20 mouse cellular contexts compared by ENCODE assay signal in the genomic region with DNA sequence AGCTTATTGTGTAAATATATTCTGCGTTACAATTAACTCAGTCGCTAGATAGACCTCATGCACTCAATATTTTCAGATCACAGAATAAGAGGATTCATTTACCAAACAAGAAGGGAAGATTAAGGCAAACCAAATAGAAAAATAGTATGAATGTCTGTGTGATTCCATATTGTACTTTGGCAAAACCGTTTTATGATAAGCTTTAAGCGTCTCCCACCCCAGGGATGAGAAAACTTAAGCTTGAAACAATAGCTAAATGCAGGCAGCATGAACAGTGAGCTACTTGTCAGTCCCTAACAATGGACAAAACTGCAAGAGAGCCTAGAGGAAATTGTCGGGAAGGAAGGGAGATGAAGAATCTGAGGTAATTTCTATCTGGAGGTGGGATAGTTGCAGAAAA.
DNase-seq lines count a peak whose midpoint lies in the region; ATAC-seq and TF ChIP-seq lines count a peak whose summit lies in the region.
"Had no signal": no experiment of that assay in that cellular context is flagged by ENCODE, and none has a peak within 500 bp of the region (broad histone marks: within the 10 kb centered on the region; RNA-seq: fewer than 3 reads in every experiment).

No protein-coding gene starts in this region.

- ATAC-seq in midbrain, embryonic 12.5 days (ENCODE audit: low FRiP score, low read depth): no peak
- ATAC-seq in midbrain, embryonic 11.5 days (ENCODE audit: low FRiP score): no peak
- ATAC-seq in hindbrain, embryonic 12.5 days (ENCODE audit: low FRiP score): no peak
- no peak for ATAC-seq in hindbrain, embryonic 16.5 days
- no peak for ATAC-seq in midbrain, postnatal 0 days (ENCODE audit: low FRiP score)
- ATAC-seq: intestine, postnatal 0 days; Patski had no signal

- peaks cover 20% of the 10 kb centered on the region for H3K4me1 ChIP-seq in midbrain, embryonic 12.5 days
- H3K4me1 ChIP-seq in midbrain, embryonic 11.5 days (ENCODE audit: control insufficient read depth, insufficient read depth, low read length): peaks cover 17% of the 10 kb centered on the region
- peaks cover 12% of the 10 kb centered on the region for H3K4me1 ChIP-seq in hindbrain, embryonic 12.5 days
- H3K4me1 ChIP-seq in hindbrain, embryonic 16.5 days (ENCODE audit: control insufficient read depth, insufficient read depth, low read depth, low read length): peaks cover 2% of the 10 kb centered on the region; the same call in 1 of the 2 replicates
- no peaks in the 10 kb centered on the region; the same call in 1 of the 2 replicates for H3K4me1 ChIP-seq in midbrain, postnatal 0 days (ENCODE audit: insufficient read depth, low read length)
- H3K4me1 ChIP-seq: liver, embryonic 15.5 days; lung, embryonic 15.5 days had no signal

- TF ChIP-seq CTCF in midbrain, postnatal 0 days (IDR thresholded peaks at IDR 0.05): no peak

- H3K4me3 ChIP-seq in midbrain, embryonic 12.5 days: no peak overlapping the region
- H3K4me3 ChIP-seq in midbrain, embryonic 11.5 days (ENCODE audit: low read depth, low read length): no peak overlapping the region
- no peak overlapping the region for H3K4me3 ChIP-seq in hindbrain, embryonic 12.5 days
- no peak overlapping the region for H3K4me3 ChIP-seq in hindbrain, embryonic 16.5 days (ENCODE audit: low read length)
- no peak overlapping the region for H3K4me3 ChIP-seq in midbrain, postnatal 0 days (ENCODE audit: low read depth, low read length)
- H3K4me3 ChIP-seq: erythroblast, embryonic 14.5 days; heart, embryonic 10.5 days; heart, embryonic 15.5 days; limb, embryonic 12.5 days; liver, embryonic 15.5 days; lung, embryonic 15.5 days had no signal

- no peaks in the 10 kb centered on the region for H3K27me3 ChIP-seq in midbrain, embryonic 12.5 days
- H3K27me3 ChIP-seq in midbrain, embryonic 11.5 days (ENCODE audit: control insufficient read depth, insufficient read depth, low read length): no peaks in the 10 kb centered on the region
- H3K27me3 ChIP-seq in hindbrain, embryonic 12.5 days: no peaks in the 10 kb centered on the region
- H3K27me3 ChIP-seq in hindbrain, embryonic 16.5 days (replicated peaks; ENCODE audit: control insufficient read depth, insufficient read depth, low read length): no peaks in the 10 kb centered on the region
- no peaks in the 10 kb centered on the region for H3K27me3 ChIP-seq in midbrain, postnatal 0 days (ENCODE audit: insufficient read depth, low read length)
- H3K27me3 ChIP-seq: heart, embryonic 15.5 days; limb, embryonic 12.5 days; liver, embryonic 15.5 days; lung, embryonic 15.5 days had no signal

- WGBS in midbrain, embryonic 12.5 days: 31% methylated on average over 5 of the region's 5 CpGs
- 44% methylated on average over 5 of the region's 5 CpGs for WGBS in midbrain, embryonic 11.5 days
- 60% methylated on average over 5 of the region's 5 CpGs for WGBS in hindbrain, embryonic 12.5 days
- WGBS in hindbrain, embryonic 16.5 days: 41% methylated on average over 5 of the region's 5 CpGs
- 31% methylated on average over 5 of the region's 5 CpGs for WGBS in midbrain, postnatal 0 days

- DNase-seq in midbrain, embryonic 11.5 days (ENCODE audit: low spot score, missing footprints): no peak
- DNase-seq in midbrain, postnatal 0 days (ENCODE audit: low spot score): peak; percentile 17
- no peak for DNase-seq in adrenal gland, adult 2 months
- no peak for DNase-seq in heart, adult 8-10 months (ENCODE audit: low spot score)
- DNase-seq: cerebellum, adult 18-20 months; gastrocnemius, postnatal 14 days; thymus, adult 2 months; thymus, postnatal 36 days had no signal

- H3K9me3 ChIP-seq in midbrain, embryonic 12.5 days: no peaks in the 10 kb centered on the region
- H3K9me3 ChIP-seq in midbrain, embryonic 11.5 days (ENCODE audit: control insufficient read depth, low read length): no peaks in the 10 kb centered on the region
- H3K9me3 ChIP-seq in hindbrain, embryonic 12.5 days (replicated peaks): no peaks in the 10 kb centered on the region
- H3K9me3 ChIP-seq in hindbrain, embryonic 16.5 days (ENCODE audit: control insufficient read depth, low read length): no peaks in the 10 kb centered on the region
- no peaks in the 10 kb centered on the region for H3K9me3 ChIP-seq in midbrain, postnatal 0 days (ENCODE audit: low read length)
- H3K9me3 ChIP-seq: heart, embryonic 10.5 days; heart, embryonic 15.5 days; limb, embryonic 12.5 days; liver, embryonic 15.5 days; lung, embryonic 15.5 days had no signal

- H3K27ac ChIP-seq in midbrain, embryonic 12.5 days (replicated peaks): peak overlapping the region; percentile 56; the same call in 1 of the 2 replicates
- no peak overlapping the region for H3K27ac ChIP-seq in midbrain, embryonic 11.5 days (ENCODE audit: low read depth, low read length)
- H3K27ac ChIP-seq in hindbrain, embryonic 12.5 days: peak overlapping the region; percentile 40; the same call in 1 of the 2 replicates
- H3K27ac ChIP-seq in hindbrain, embryonic 16.5 days (ENCODE audit: low read depth, low read length): peak overlapping the region; percentile 48
- H3K27ac ChIP-seq in midbrain, postnatal 0 days (ENCODE audit: low read depth, low read length): peak overlapping the region; percentile 82
- H3K27ac ChIP-seq: heart, embryonic 10.5 days; heart, embryonic 15.5 days; limb, embryonic 12.5 days; liver, embryonic 15.5 days; lung, embryonic 15.5 days; stomach, postnatal 0 days had no signal

- no peaks in the 10 kb centered on the region for H3K36me3 ChIP-seq in midbrain, embryonic 12.5 days
- no peaks in the 10 kb centered on the region for H3K36me3 ChIP-seq in midbrain, embryonic 11.5 days (ENCODE audit: control insufficient read depth, insufficient read depth, low read length)
- H3K36me3 ChIP-seq in hindbrain, embryonic 12.5 days: no peaks in the 10 kb centered on the region
- H3K36me3 ChIP-seq in hindbrain, embryonic 16.5 days (ENCODE audit: control insufficient read depth, insufficient read depth, low read length): no peaks in the 10 kb centered on the region
- H3K36me3 ChIP-seq in midbrain, postnatal 0 days (ENCODE audit: insufficient read depth, low read length): no peaks in the 10 kb centered on the region
- H3K36me3 ChIP-seq: heart, embryonic 10.5 days; heart, embryonic 15.5 days; limb, embryonic 12.5 days; liver, embryonic 15.5 days; lung, embryonic 15.5 days had no signal

- H3K9ac ChIP-seq in midbrain, embryonic 12.5 days (replicated peaks): no peak overlapping the region
- H3K9ac ChIP-seq in midbrain, embryonic 11.5 days (ENCODE audit: low read length): no peak overlapping the region
- no peak overlapping the region for H3K9ac ChIP-seq in hindbrain, embryonic 12.5 days
- H3K9ac ChIP-seq in hindbrain, embryonic 16.5 days (ENCODE audit: low read depth, low read length): no peak overlapping the region
- H3K9ac ChIP-seq in midbrain, postnatal 0 days (replicated peaks; ENCODE audit: low read length, poor library complexity, severe bottlenecking): no peak overlapping the region
- H3K9ac ChIP-seq: heart, embryonic 15.5 days; limb, embryonic 12.5 days; liver, embryonic 15.5 days; lung, embryonic 15.5 days had no signal

- H3K4me2 ChIP-seq in midbrain, embryonic 12.5 days (replicated peaks): no peak overlapping the region
- no peak overlapping the region for H3K4me2 ChIP-seq in midbrain, embryonic 11.5 days
- no peak overlapping the region for H3K4me2 ChIP-seq in hindbrain, embryonic 12.5 days (replicated peaks)
- no peak overlapping the region for H3K4me2 ChIP-seq in hindbrain, embryonic 16.5 days (ENCODE audit: low read length)
- H3K4me2 ChIP-seq in midbrain, postnatal 0 days (ENCODE audit: low read depth, low read length, poor library complexity, severe bottlenecking): peak overlapping the region; percentile 24
- H3K4me2 ChIP-seq: liver, embryonic 15.5 days; lung, embryonic 15.5 days had no signal
